Mouse (Mus musculus): ENCODE data around the gene Ipp. TPM values are rescaled to one million over a fixed set of nuclear protein-coding genes. Genes with fewer than 3 reads are reported as not detected.

Gene Ipp
- polyA plus RNA-seq (2015; fragmentation: Nextera tagmentation; extraction: Ambion mirVana): 15.5 and 16.2 TPM in 2 replicates

DNA sequence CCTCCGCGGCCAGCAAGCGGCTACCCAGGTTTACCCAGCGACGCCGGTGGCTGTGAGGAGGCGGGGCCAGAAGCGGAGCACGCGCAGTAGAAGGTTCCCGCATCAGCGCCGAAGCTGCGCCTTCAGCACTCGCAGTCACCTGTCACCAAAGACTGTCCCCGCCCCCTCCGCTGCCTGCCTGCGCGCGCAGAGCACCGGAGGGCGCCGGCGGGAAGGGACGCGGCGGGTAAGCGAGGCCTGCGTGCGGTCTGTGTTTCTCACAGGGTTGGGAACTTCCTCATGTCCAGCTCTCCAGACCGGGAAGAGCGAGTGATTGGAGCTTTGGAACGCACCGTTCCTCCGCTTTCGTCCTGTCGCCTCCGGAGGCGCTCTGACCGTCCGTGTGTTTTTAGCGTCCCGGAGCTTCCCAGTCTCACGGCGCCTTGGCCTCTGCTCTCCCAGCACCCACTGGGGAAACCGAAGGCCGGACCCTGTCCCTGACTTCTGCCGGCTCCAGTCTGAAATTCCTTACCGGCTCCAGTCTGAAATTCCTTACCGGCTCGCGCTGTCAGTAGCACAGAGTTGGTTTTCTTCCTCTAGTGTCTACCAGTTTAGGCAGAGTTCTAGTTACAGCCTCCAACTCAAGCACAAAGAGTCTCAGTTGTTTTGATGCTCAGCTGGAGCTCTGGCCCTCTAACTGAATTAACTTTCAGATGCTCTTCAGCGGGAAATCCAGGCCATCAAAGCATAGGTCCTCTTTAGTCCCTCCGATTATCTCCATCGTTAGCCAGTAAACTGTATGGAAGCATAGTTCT, at the start of gene Ipp:
TSS of gene Ipp (plus strand) at position 125 of the 794 bp plus-strand sequence.
- ATAC-seq (replicated peaks; ENCODE audit: low FRiP score, low read depth) (peak; percentile 97), DNase-seq (ENCODE audit: low spot score) (peak; percentile 97)
- under 1% methylated on average over 55 of the region's 55 CpGs for WGBS
- Histone ChIP-seq H3K9me3 (replicated peaks; ENCODE audit: low read length) (no peaks in the 10 kb centered on the region), H3K27me3 (ENCODE audit: insufficient read depth, low read length) (no peaks in the 10 kb centered on the region), H3K27ac (peak within 1 kb of the TSS; percentile 93), H3K36me3 (ENCODE audit: insufficient read depth, low read length) (no peaks in the 10 kb centered on the region), H3K9ac (ENCODE audit: low read depth, low read length) (peak within 1 kb of the TSS; percentile 75), H3K4me2 (ENCODE audit: low read length) (peak within 1 kb of the TSS; percentile 76), H3K4me1 (replicated peaks; ENCODE audit: insufficient read depth, low read length) (0 out of 2 replicates have a peak, but pooled peaks cover 9% of the 10 kb centered on the region), H3K4me3 (replicated peaks; ENCODE audit: low read depth, low read length) (peak within 1 kb of the TSS; percentile 58)
- peak; percentile 39 for TF ChIP-seq CTCF (IDR thresholded peaks at IDR 0.05; ENCODE audit: low read depth)

DNA sequence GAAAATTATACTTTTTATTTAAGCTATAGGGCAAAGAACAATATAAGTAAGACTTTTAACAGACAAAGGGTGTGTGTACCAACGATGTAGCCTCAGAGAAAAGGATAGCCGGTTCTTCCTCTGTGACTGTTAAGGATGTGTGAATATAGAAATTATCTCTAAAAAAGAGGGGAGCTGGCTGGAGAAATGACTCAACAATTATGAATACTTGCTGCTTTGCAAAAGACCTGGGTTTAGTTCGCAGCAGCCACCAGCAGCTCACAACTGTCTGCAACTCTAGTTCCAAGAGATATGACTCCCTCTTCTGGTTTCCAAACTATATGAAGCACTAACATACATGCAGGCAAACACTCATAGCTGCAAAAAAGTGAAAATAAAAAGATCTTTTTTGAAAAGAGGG, 45.4 kb upstream of the Ipp start:
- no peak overlapping the region for H3K9ac ChIP-seq (ENCODE audit: low read depth, low read length)
- H3K9me3 ChIP-seq (replicated peaks; ENCODE audit: low read length): no peaks in the 10 kb centered on the region
- H3K4me1 ChIP-seq (replicated peaks; ENCODE audit: insufficient read depth, low read length): peaks cover 16% of the 10 kb centered on the region
- ATAC-seq (replicated peaks; ENCODE audit: low FRiP score, low read depth) (no peak), DNase-seq (ENCODE audit: low spot score) (no peak)
- WGBS: 97% methylated on average over 3 of the region's 3 CpGs
- TF ChIP-seq CTCF (IDR thresholded peaks at IDR 0.05; ENCODE audit: low read depth): no peak
- no peaks in the 10 kb centered on the region for H3K36me3 ChIP-seq (ENCODE audit: insufficient read depth, low read length)
- H3K4me3 ChIP-seq (replicated peaks; ENCODE audit: low read depth, low read length): no peak overlapping the region
- no peaks in the 10 kb centered on the region for H3K27me3 ChIP-seq (ENCODE audit: insufficient read depth, low read length)
- no peak overlapping the region for H3K27ac ChIP-seq
- peak overlapping the region; percentile 76; the same call in 1 of the 2 replicates for H3K4me2 ChIP-seq (ENCODE audit: low read length)

DNA sequence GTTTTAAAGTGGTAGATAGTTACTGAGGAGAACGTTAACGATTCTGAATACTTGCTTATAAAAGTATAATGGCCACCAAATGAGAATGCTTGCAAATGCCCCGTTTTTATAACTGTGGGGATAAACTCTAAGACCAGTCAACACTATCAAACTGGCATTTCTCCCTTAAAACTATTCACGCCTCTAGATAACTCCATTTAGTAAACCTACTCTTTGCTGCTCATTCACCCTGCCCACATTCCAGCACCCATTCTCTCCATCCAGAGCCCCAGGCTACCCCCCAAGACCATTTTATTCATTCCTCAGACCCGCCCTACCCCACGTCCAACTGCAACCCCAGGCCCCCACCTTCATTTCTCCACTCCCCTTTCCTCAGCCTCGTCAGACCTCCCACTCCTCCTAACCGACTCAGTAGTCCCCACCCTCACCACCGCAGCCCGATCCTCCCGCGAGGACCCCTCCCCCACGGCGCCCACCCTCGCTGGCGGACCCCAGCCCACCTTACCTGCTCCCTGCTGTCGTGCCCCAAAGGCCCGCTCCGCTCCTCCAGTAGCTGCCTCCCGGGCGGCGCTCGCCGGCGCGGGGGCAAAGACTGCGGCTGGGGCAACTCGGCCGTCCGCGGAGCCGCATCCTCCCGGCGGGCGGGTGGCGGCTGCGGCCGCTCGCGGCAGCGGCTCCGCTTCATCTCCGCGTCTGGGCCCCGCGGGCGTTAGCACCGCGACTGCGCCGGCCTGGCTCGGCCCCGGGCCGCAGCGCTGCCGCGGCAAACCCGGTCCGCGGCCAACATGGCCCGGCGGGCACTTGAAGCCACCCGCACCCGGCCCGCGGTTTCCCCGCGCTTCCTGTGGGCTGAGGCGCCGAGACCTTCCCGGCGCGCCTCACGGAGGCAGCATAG, 43.9 kb upstream of the Ipp start:
- H3K4me2 ChIP-seq (ENCODE audit: low read length): peak overlapping the region; percentile 76
- H3K27me3 ChIP-seq (ENCODE audit: insufficient read depth, low read length): no peaks in the 10 kb centered on the region
- peak overlapping the region; percentile 93 for H3K27ac ChIP-seq
- peak; percentile 57 for DNase-seq (ENCODE audit: low spot score)
- peaks cover 16% of the 10 kb centered on the region for H3K4me1 ChIP-seq (replicated peaks; ENCODE audit: insufficient read depth, low read length)
- H3K9ac ChIP-seq (ENCODE audit: low read depth, low read length): peak overlapping the region; percentile 95
- peak; percentile 65 for ATAC-seq (replicated peaks; ENCODE audit: low FRiP score, low read depth)
- TF ChIP-seq CTCF (IDR thresholded peaks at IDR 0.05; ENCODE audit: low read depth): peak; percentile 20; the same call in 1 of the 2 replicates
- peak overlapping the region; percentile 97 for H3K4me3 ChIP-seq (replicated peaks; ENCODE audit: low read depth, low read length)
- H3K36me3 ChIP-seq (ENCODE audit: insufficient read depth, low read length): no peaks in the 10 kb centered on the region
- no peaks in the 10 kb centered on the region for H3K9me3 ChIP-seq (replicated peaks; ENCODE audit: low read length)
- under 1% methylated on average over 70 of the region's 74 CpGs for WGBS

DNA sequence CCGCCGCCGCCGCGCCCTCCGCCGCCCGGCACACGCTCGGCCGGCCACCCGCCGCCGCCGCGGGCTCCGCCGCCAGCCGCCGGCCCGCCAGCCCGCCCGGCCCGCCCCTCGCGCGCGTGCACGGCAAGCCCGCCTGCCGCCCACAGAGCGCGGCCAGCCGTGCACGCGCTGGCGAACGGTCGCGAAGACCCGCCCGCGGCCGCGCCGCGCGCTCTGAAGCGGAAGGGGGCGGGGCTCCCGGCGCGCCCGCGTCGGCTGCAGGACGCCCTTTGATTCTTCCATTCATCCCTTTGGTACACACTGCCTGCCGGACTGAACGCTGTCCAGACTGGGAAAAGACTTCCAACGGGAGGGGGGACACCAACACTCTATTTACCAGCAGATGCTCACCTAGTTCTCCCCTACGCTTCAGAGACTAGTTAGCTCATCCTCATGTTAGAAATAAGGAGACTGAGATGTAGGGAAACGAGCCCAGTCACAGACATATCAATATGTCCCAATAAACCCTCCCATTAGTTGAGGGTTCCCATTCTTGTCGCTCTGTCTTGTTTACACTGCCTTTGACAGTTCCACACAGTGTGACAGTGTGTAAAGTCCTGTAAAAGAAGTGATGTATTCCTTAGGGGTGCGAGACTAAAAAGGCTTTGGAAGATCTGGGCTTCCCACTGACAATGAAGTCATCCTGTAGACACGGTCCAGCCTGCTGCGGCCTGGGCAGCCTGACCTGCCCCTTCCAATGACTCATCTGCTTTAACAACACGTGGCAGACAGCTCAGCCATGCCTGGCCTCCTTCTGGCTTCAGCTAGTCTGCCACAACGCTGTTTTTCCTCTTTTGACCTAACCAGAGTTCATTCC, 43.0 kb upstream of the Ipp start, which contains the start of gene Mast2:
TSS of gene Mast2 (minus strand) at position 58 of the 856 bp plus-strand sequence.
- peak; percentile 91 for DNase-seq (ENCODE audit: low spot score)
- ATAC-seq (replicated peaks; ENCODE audit: low FRiP score, low read depth): peak; percentile 92

DNA sequence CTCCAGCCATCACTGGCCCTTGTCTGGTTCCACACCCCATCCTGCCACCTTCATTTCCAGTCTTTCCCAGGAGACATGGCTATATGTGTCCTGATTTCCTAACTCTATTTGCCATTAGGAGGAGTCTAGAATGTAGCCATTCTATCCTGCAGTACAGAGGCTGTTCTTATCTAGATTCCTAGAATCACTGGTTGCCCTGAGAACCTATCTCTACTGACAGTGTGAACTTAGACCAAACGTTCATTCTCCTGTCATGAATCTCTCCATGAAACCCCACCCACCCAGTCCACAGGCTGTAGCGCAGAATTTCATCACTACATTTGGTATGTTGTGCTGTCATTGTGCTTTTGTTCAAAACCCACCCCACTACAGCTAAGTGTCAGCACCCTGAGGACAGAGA, 26.0 kb upstream of the Ipp start:
- no peaks in the 10 kb centered on the region for H3K4me1 ChIP-seq (replicated peaks; ENCODE audit: insufficient read depth, low read length)
- H3K9ac ChIP-seq (ENCODE audit: low read depth, low read length): no peak overlapping the region
- H3K27ac ChIP-seq: no peak overlapping the region
- no peaks in the 10 kb centered on the region for H3K9me3 ChIP-seq (replicated peaks; ENCODE audit: low read length)
- 58% methylated on average over 2 of the region's 2 CpGs for WGBS
- H3K4me3 ChIP-seq (replicated peaks; ENCODE audit: low read depth, low read length): no peak overlapping the region
- no peaks in the 10 kb centered on the region for H3K27me3 ChIP-seq (ENCODE audit: insufficient read depth, low read length)
- no peak for TF ChIP-seq CTCF (IDR thresholded peaks at IDR 0.05; ENCODE audit: low read depth)
- DNase-seq (ENCODE audit: low spot score): no peak
- H3K36me3 ChIP-seq (ENCODE audit: insufficient read depth, low read length): no peaks in the 10 kb centered on the region
- ATAC-seq (replicated peaks; ENCODE audit: low FRiP score, low read depth): no peak
- H3K4me2 ChIP-seq (ENCODE audit: low read length): no peak overlapping the region

More for the DNA sequence above, 43.0 kb upstream of the Ipp start, which contains the start of gene Mast2:
- Histone ChIP-seq H3K4me2 (ENCODE audit: low read length) (peak within 1 kb of the TSS; percentile 76), H3K9me3 (replicated peaks; ENCODE audit: low read length) (no peaks in the 10 kb centered on the region), H3K9ac (ENCODE audit: low read depth, low read length) (peak within 1 kb of the TSS; percentile 95), H3K27ac (peak within 1 kb of the TSS; percentile 93), H3K4me1 (replicated peaks; ENCODE audit: insufficient read depth, low read length) (peaks cover 16% of the 10 kb centered on the region), H3K27me3 (ENCODE audit: insufficient read depth, low read length) (no peaks in the 10 kb centered on the region), H3K4me3 (replicated peaks; ENCODE audit: low read depth, low read length) (peak within 1 kb of the TSS; percentile 97), H3K36me3 (ENCODE audit: insufficient read depth, low read length) (no peaks in the 10 kb centered on the region)
- 2% methylated on average over 38 of the region's 68 CpGs for WGBS
- no peak for TF ChIP-seq CTCF (IDR thresholded peaks at IDR 0.05; ENCODE audit: low read depth)

All from kidney, postnatal 0 days (tissue).